Mouse (Mus musculus) G1E (cell line): ENCODE results near the gene Pnldc1. TPM values are rescaled to one million over a fixed set of nuclear protein-coding genes. Genes with fewer than 3 reads are reported as not detected.

Source experiments
- ATAC-seq: 2 replicates; pipeline ENCODE4 v1.8.0; 2016; ENCODE audit warnings: mild to moderate bottlenecking; ENCODE audit not compliant: insufficient number of reproducible peaks, poor library complexity, low FRiP score, severe bottlenecking; ENCODE audit errors: extremely low read depth
- DNase-seq: peaks from one replicate; pipeline ENCODE4 v3.0.0; 2012; ENCODE audit warnings: low spot score
- H3K27me3 ChIP-seq: 2 replicates; pipeline ENCODE4 v1.6.1; 2012; ENCODE audit warnings: mild to moderate bottlenecking, low read length, inconsistent platforms; ENCODE audit not compliant: insufficient read depth
- H3K36me3 ChIP-seq: replicated peaks from 2 replicates; pipeline ENCODE3; 2012; ENCODE audit warnings: mild to moderate bottlenecking, inconsistent platforms
- H3K4me1 ChIP-seq: 2 replicates; pipeline ENCODE4 v1.6.1; 2012; ENCODE audit warnings: low read depth, low read length, inconsistent platforms, mixed read lengths; ENCODE audit not compliant: insufficient read depth
- H3K4me3 ChIP-seq: 2 replicates; pipeline ENCODE4 v1.5.1; 2012; ENCODE audit warnings: low read depth, mild to moderate bottlenecking, inconsistent platforms, low read length, moderate library complexity, mixed read lengths
- H3K9me3 ChIP-seq: replicated peaks from 2 replicates; pipeline ENCODE4 v1.6.1; 2012; ENCODE audit warnings: inconsistent platforms
- CTCF ChIP-seq: IDR thresholded peaks from 2 replicates; pipeline ENCODE4 v1.5.1; 2012; ENCODE audit warnings: low read depth, low read length, inconsistent platforms, mixed read lengths
- GATA1 ChIP-seq: IDR thresholded peaks from 2 replicates; pipeline ENCODE4 v1.6.1; 2012; ENCODE audit warnings: borderline replicate concordance, low read length, inconsistent platforms, mixed read lengths
- GATA2 ChIP-seq: IDR thresholded peaks from 2 replicates; pipeline ENCODE4 v1.6.1; 2012; ENCODE audit warnings: low read depth, low read length, inconsistent platforms, borderline replicate concordance
- POLR2AphosphoS5 ChIP-seq: IDR thresholded peaks from 2 replicates; pipeline ENCODE4 v1.6.1; 2012; ENCODE audit warnings: low read depth, low read length, inconsistent platforms; ENCODE audit not compliant: insufficient replicate concordance
- TAL1 ChIP-seq: conservative IDR thresholded peaks from 2 replicates; pipeline ENCODE4 v1.6.1; 2012; ENCODE audit warnings: low read depth, low read length, inconsistent platforms, mixed read lengths
- polyA plus RNA-seq: library from polyadenylated mRNA; stranded (reverse); fragments of >175 nt; gene quantifications from 2 replicates; pipeline ENCODE4 v1.2.3, GENCODE M21; 2012
- total RNA-seq, 2 experiments: library from RNA; stranded (forward) in 1 of 2; stranded (reverse) in 1 of 2; fragments of 200-1000 nt in 1 of 2; fragments of >200 nt in 1 of 2; fragmentation: Nextera tagmentation in 1 of 2; gene quantifications; 2 replicates each; pipeline ENCODE4 v1.2.3; 2014 to 2017

The Pnldc1 gene
- total and polyA plus RNA-seq, 3 experiments: 1.5 to 3.8 TPM; not detected in 1

DNA sequence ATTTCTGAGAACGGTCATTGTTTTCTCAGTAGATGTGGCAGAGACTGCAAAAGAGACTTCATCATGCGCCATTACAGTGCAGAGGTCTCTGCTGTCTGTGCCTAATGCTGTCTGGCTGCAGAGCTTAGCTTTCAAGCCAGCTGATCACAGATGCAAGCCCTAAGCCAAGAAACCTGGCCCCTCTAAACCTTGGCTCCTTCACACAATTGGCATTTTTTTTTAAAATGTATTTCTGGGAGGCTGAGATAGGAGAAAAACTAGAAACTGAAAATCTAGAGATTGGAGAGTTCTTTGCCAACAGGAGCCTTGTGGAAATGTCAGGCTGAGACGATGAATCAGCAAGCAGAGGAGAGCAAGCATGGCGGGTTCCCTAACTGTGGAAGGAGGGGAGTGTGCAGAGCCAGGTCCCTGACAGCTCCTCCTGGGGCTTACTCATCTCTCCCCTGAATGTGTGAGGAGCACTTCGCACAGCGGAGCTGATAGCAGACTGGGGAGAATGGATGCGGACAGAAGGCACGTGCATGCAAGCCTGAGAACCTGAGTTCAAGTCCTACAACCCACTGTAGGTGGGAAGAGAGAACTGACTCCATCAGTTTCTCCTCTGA lies 60.1 kb downstream of the Pnldc1 start:
- Histone ChIP-seq H3K4me3 (no peak overlapping the region), H3K9me3 (no peaks in the 10 kb centered on the region), H3K4me1 (no peaks in the 10 kb centered on the region), H3K36me3 (no peaks in the 10 kb centered on the region), H3K27me3 (peaks cover 60% of the 10 kb centered on the region)
- ATAC-seq (no peak), DNase-seq (no peak)
- TF ChIP-seq GATA1 (no peak), CTCF (no peak), POLR2AphosphoS5 (no peak), GATA2 (no peak), TAL1 (no peak)

DNA sequence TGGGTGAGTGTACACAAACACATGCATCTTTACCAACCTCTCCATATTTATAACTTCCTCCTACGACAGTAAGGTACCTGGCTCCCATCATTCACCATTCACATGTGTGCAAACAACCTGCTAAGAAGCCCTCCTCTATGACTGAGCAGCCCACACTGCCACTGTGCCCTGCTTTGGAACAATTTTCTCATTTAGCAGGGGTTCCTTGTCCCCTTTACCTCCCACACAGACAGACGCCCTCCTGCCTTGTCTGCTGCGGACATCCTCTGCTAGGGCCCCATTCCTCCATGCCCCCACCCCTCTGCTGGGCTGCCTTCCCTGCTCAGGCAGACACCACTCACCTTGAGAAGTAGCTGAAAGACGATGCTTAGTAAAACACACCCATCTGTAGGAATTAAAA lies 62.3 kb downstream of the Pnldc1 start:
- Histone ChIP-seq H3K4me1 (no peaks in the 10 kb centered on the region), H3K9me3 (no peaks in the 10 kb centered on the region), H3K36me3 (no peaks in the 10 kb centered on the region), H3K4me3 (no peak overlapping the region), H3K27me3 (peaks cover 41% of the 10 kb centered on the region)
- no peak for DNase-seq
- ATAC-seq: no peak
- TF ChIP-seq GATA1: no peak
- no peak for TF ChIP-seq GATA2
- TF ChIP-seq CTCF: no peak
- TF ChIP-seq TAL1: no peak
- no peak for TF ChIP-seq POLR2AphosphoS5

- H3K4me1 ChIP-seq: no peaks in the 10 kb centered on the region
- H3K9me3 ChIP-seq: no peaks in the 10 kb centered on the region
- DNase-seq (no peak), ATAC-seq (no peak)
- TF ChIP-seq TAL1 (no peak), POLR2AphosphoS5 (no peak), CTCF (no peak), GATA1 (no peak), GATA2 (no peak)
- H3K4me3 ChIP-seq: no peak overlapping the region
- H3K27me3 ChIP-seq: peaks cover 35% of the 10 kb centered on the region
- no peaks in the 10 kb centered on the region for H3K36me3 ChIP-seq
Observed at GRCm38 (mm10) chr17:12846474-12846873, 63.6 kb downstream of the Pnldc1 start.

GRCm38 (mm10) chr17:12845862-12846261 lies 64.2 kb downstream of the Pnldc1 start:
- Histone ChIP-seq H3K36me3 (no peaks in the 10 kb centered on the region), H3K4me3 (no peak overlapping the region), H3K4me1 (no peaks in the 10 kb centered on the region), H3K27me3 (peaks cover 31% of the 10 kb centered on the region), H3K9me3 (no peaks in the 10 kb centered on the region)
- TF ChIP-seq CTCF: no peak
- no peak for TF ChIP-seq GATA2
- no peak for TF ChIP-seq GATA1
- TF ChIP-seq POLR2AphosphoS5: no peak
- TF ChIP-seq TAL1: no peak
- ATAC-seq: no peak
- DNase-seq: no peak

GRCm38 (mm10) chr17:12844540-12844939 lies 65.5 kb downstream of the Pnldc1 start:
- Histone ChIP-seq H3K9me3 (no peaks in the 10 kb centered on the region), H3K4me1 (no peaks in the 10 kb centered on the region), H3K27me3 (peaks cover 34% of the 10 kb centered on the region), H3K36me3 (no peaks in the 10 kb centered on the region), H3K4me3 (no peak overlapping the region)
- ATAC-seq (no peak), DNase-seq (no peak)
- no peak for TF ChIP-seq GATA1
- no peak for TF ChIP-seq GATA2
- TF ChIP-seq POLR2AphosphoS5: no peak
- TF ChIP-seq CTCF: no peak

DNA sequence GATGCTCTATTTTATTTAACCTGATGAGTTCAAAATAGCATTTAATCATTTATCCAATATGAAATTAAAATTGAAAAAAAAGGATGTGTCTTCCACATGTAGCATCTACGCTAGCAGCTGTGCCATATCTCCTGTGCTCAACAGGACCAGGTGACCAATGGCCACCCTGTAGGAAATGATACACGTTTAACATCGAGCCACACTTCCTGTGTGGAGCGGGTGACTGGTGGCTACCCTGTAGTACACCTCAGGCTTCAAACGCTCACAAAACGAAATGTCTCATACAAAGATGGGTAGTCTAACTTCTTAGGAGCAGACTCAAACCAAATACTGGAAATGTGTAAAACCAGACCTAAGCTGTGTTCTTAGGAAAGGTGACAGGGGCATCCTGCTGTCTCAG lies 66.2 kb downstream of the Pnldc1 start:
- no peaks in the 10 kb centered on the region for H3K9me3 ChIP-seq
- no peaks in the 10 kb centered on the region for H3K4me1 ChIP-seq
- peaks cover 36% of the 10 kb centered on the region for H3K27me3 ChIP-seq
- no peaks in the 10 kb centered on the region for H3K36me3 ChIP-seq
- TF ChIP-seq POLR2AphosphoS5 (no peak), TAL1 (no peak), GATA1 (no peak), CTCF (no peak), GATA2 (no peak)
- ATAC-seq (no peak), DNase-seq (no peak)
- no peak overlapping the region for H3K4me3 ChIP-seq

DNA sequence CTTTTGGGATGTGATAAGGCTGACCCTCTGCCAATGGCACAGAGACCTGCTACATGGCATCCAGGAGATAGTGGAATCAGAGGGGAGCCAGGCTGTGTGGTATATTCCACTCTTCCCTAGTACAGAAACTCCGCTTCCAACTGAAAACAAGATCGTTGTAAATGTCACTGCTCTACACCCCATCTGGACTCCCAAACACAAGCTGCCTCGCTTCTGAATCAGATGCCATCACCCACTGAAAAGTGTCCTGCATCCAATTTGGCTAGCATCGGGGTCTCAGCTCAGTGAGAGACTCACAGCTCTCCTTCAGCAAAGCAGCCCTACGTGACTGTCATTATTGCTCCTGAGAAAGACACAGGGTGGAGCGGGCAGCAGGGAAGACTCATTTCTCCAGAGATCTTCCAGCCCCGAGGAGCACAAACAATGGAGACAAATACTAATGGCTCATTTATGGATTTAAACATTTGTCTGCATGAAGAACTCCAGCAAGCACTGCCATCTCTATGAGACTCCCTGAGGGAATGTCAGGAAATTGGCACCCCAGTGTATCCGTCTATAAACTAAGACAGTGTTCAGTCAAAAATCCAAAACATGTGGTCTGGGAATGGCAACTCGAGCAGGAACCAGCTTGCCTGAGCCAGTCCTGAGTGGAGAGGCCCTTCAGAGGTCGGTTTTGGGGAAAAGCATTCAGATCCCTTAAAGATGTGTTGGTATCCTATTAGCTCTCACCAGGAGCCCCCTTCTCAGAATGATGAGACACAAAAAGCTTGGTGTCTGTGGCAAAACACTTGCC lies 70.4 kb downstream of the Pnldc1 start:
- no peaks in the 10 kb centered on the region for H3K36me3 ChIP-seq
- DNase-seq (no peak), ATAC-seq (no peak)
- peaks cover 16% of the 10 kb centered on the region; the same call in 1 of the 2 replicates for H3K27me3 ChIP-seq
- H3K4me1 ChIP-seq: no peaks in the 10 kb centered on the region
- TF ChIP-seq POLR2AphosphoS5 (no peak), GATA1 (no peak), GATA2 (no peak), CTCF (no peak), TAL1 (no peak)
- H3K9me3 ChIP-seq: no peaks in the 10 kb centered on the region
- no peak overlapping the region for H3K4me3 ChIP-seq

Other genes with a start within 250 kb of the Pnldc1 start
- gene Slc22a1, start 234.4 kb downstream of the Pnldc1 start, total RNA-seq (2014; fragmentation: Nextera tagmentation): not detected in 2 replicates
- not detected in 2 replicates for gene Slc22a1, start 234.4 kb downstream of the Pnldc1 start, total RNA-seq (2017)
- 0.03 and 0.07 TPM in 2 replicates for gene Slc22a1, start 234.4 kb downstream of the Pnldc1 start, polyA plus RNA-seq
- gene Igf2r, start 140.6 kb downstream of the Pnldc1 start, total RNA-seq (2014; fragmentation: Nextera tagmentation): 69.9 and 74.3 TPM in 2 replicates
- gene Igf2r, start 140.6 kb downstream of the Pnldc1 start, total RNA-seq (2017): 73.1 and 75.5 TPM in 2 replicates
- 15.8 and 20.3 TPM in 2 replicates for gene Igf2r, start 140.6 kb downstream of the Pnldc1 start, polyA plus RNA-seq
- gene Mas1, start 42.1 kb downstream of the Pnldc1 start, total RNA-seq (2014; fragmentation: Nextera tagmentation): not detected in 2 replicates
- 0.17 TPM in 1 of 2 replicates, not detected in the other for gene Mas1, start 42.1 kb downstream of the Pnldc1 start, total RNA-seq (2017)
- not detected in 2 replicates for gene Mas1, start 42.1 kb downstream of the Pnldc1 start, polyA plus RNA-seq
- gene Mrgprh, start 34.2 kb downstream of the Pnldc1 start, total RNA-seq (2014; fragmentation: Nextera tagmentation): not detected in 2 replicates
- 0.06 and 0.11 TPM in 2 replicates for gene Mrgprh, start 34.2 kb downstream of the Pnldc1 start, total RNA-seq (2017)
- not detected in 2 replicates for gene Mrgprh, start 34.2 kb downstream of the Pnldc1 start, polyA plus RNA-seq
- gene Tcp1, start 5.5 kb upstream of the Pnldc1 start, total RNA-seq (2014; fragmentation: Nextera tagmentation): 429 and 451 TPM in 2 replicates
- gene Tcp1, start 5.5 kb upstream of the Pnldc1 start, total RNA-seq (2017): 889 and 1,033 TPM in 2 replicates
- gene Tcp1, start 5.5 kb upstream of the Pnldc1 start, polyA plus RNA-seq: 25.9 and 56.3 TPM in 2 replicates
- 114 and 118 TPM in 2 replicates for gene Mrpl18, start 6.1 kb upstream of the Pnldc1 start, total RNA-seq (2014; fragmentation: Nextera tagmentation)
- 227 and 231 TPM in 2 replicates for gene Mrpl18, start 6.1 kb upstream of the Pnldc1 start, total RNA-seq (2017)
- gene Mrpl18, start 6.1 kb upstream of the Pnldc1 start, polyA plus RNA-seq: 52.4 and 103 TPM in 2 replicates
- gene Acat3, start 30.4 kb upstream of the Pnldc1 start, total RNA-seq (2014; fragmentation: Nextera tagmentation): not detected in 2 replicates
- gene Acat3, start 30.4 kb upstream of the Pnldc1 start, total RNA-seq (2017): 0.66 and 1.8 TPM in 2 replicates
- gene Acat3, start 30.4 kb upstream of the Pnldc1 start, polyA plus RNA-seq: 0.10 and 0.15 TPM in 2 replicates
- 27.5 and 36.6 TPM in 2 replicates for gene Acat2, start 50.5 kb upstream of the Pnldc1 start, total RNA-seq (2014; fragmentation: Nextera tagmentation)
- gene Acat2, start 50.5 kb upstream of the Pnldc1 start, total RNA-seq (2017): 91.9 and 98.6 TPM in 2 replicates
- 10.3 and 14.4 TPM in 2 replicates for gene Acat2, start 50.5 kb upstream of the Pnldc1 start, polyA plus RNA-seq
- 103 and 107 TPM in 2 replicates for gene Wtap, start 83.9 kb upstream of the Pnldc1 start, total RNA-seq (2014; fragmentation: Nextera tagmentation)
- gene Wtap, start 83.9 kb upstream of the Pnldc1 start, total RNA-seq (2017): 150 and 173 TPM in 2 replicates
- gene Wtap, start 83.9 kb upstream of the Pnldc1 start, polyA plus RNA-seq: 37.5 and 44.0 TPM in 2 replicates
- 107 and 144 TPM in 2 replicates for gene Sod2, start 96.6 kb upstream of the Pnldc1 start, total RNA-seq (2014; fragmentation: Nextera tagmentation)
- gene Sod2, start 96.6 kb upstream of the Pnldc1 start, total RNA-seq (2017): 102 and 111 TPM in 2 replicates
- gene Sod2, start 96.6 kb upstream of the Pnldc1 start, polyA plus RNA-seq: 407 and 592 TPM in 2 replicates
- gene Gpr31b, start 142.1 kb upstream of the Pnldc1 start, total RNA-seq (2014; fragmentation: Nextera tagmentation): not detected in 2 replicates
- 0.17 and 0.27 TPM in 2 replicates for gene Gpr31b, start 142.1 kb upstream of the Pnldc1 start, total RNA-seq (2017)
- gene Gpr31b, start 142.1 kb upstream of the Pnldc1 start, polyA plus RNA-seq: not detected in 2 replicates
- gene Tcp10b, start 150.9 kb upstream of the Pnldc1 start, total RNA-seq (2014; fragmentation: Nextera tagmentation): not detected in 2 replicates
- 0.06 TPM in 1 of 2 replicates, not detected in the other for gene Tcp10b, start 150.9 kb upstream of the Pnldc1 start, total RNA-seq (2017)
- gene Tcp10b, start 150.9 kb upstream of the Pnldc1 start, polyA plus RNA-seq: not detected in 2 replicates
- not detected in 2 replicates for gene Unc93a, start 221.6 kb upstream of the Pnldc1 start, total RNA-seq (2014; fragmentation: Nextera tagmentation)
- gene Unc93a, start 221.6 kb upstream of the Pnldc1 start, total RNA-seq (2017): 0.16 TPM in 1 of 2 replicates, not detected in the other
- gene Unc93a, start 221.6 kb upstream of the Pnldc1 start, polyA plus RNA-seq: not detected in 2 replicates